8 mouse cellular contexts compared by ENCODE assay signal in genomic region chr13:60686967-60687366, GRCm38 (mm10).
DNase-seq lines count a peak whose midpoint lies in the region; ATAC-seq lines count a peak whose summit lies in the region.

No protein-coding gene starts in this region.

- H3K27me3 ChIP-seq in forebrain, embryonic 10.5 days (ENCODE audit: poor library complexity, severe bottlenecking), result no peaks in the 10 kb centered on the region
- H3K27me3 ChIP-seq in forebrain, embryonic 12.5 days, result no peaks in the 10 kb centered on the region
- no peaks in the 10 kb centered on the region for H3K27me3 ChIP-seq in stomach, embryonic 14.5 days (ENCODE audit: control insufficient read depth, insufficient read depth, low read length)

- H3K4me1 ChIP-seq in forebrain, embryonic 10.5 days, result peaks cover 50% of the 10 kb centered on the region
- H3K4me1 ChIP-seq in forebrain, embryonic 12.5 days, result peaks cover 42% of the 10 kb centered on the region
- peaks cover 21% of the 10 kb centered on the region for H3K4me1 ChIP-seq in brown adipose tissue, adult 24 weeks (ENCODE audit: control insufficient read depth, insufficient read depth, insufficient read length, low read length)
- H3K4me1 ChIP-seq in stomach, embryonic 14.5 days (ENCODE audit: control insufficient read depth, insufficient read depth, low read length), result peaks cover 37% of the 10 kb centered on the region

- H3K36me3 ChIP-seq in forebrain, embryonic 10.5 days (replicated peaks), result peaks cover 6% of the 10 kb centered on the region
- H3K36me3 ChIP-seq in forebrain, embryonic 12.5 days (replicated peaks), result peaks cover 6% of the 10 kb centered on the region; the same call in 1 of the 2 replicates
- H3K36me3 ChIP-seq in stomach, embryonic 14.5 days (ENCODE audit: control insufficient read depth, insufficient read depth, low read length), result no peaks in the 10 kb centered on the region

- no peak overlapping the region for H3K4me3 ChIP-seq in forebrain, embryonic 10.5 days
- H3K4me3 ChIP-seq in forebrain, embryonic 12.5 days (replicated peaks), result no peak overlapping the region
- H3K4me3 ChIP-seq in brown adipose tissue, adult 24 weeks (ENCODE audit: insufficient read depth, low read depth, low read length), result no peak overlapping the region
- no peak overlapping the region for H3K4me3 ChIP-seq in stomach, embryonic 14.5 days (ENCODE audit: low read depth, low read length)

- WGBS in forebrain, embryonic 10.5 days, result 91% methylated on average over 12 of the region's 12 CpGs
- 83% methylated on average over 12 of the region's 12 CpGs for WGBS in forebrain, embryonic 12.5 days
- WGBS in stomach, embryonic 14.5 days, result 46% methylated on average over 12 of the region's 12 CpGs

- peaks cover 4% of the 10 kb centered on the region; the same call in 1 of the 2 replicates for H3K9me3 ChIP-seq in forebrain, embryonic 10.5 days
- 0 out of 2 replicates have a peak, but pooled peaks cover under 1% of the 10 kb centered on the region for H3K9me3 ChIP-seq in forebrain, embryonic 12.5 days
- no peaks in the 10 kb centered on the region for H3K9me3 ChIP-seq in stomach, embryonic 14.5 days (ENCODE audit: control insufficient read depth, low read depth, low read length)

- intact Hi-C loops in heart, postnatal 10 days (cut with DNase I), result no loop called here
- intact Hi-C loops in left cerebral cortex, postnatal 14 days (cut with DNase I), result loop anchor here (5.0 kb wide), 1 partner anchor 65 kb away; no protein-coding TSS in a partner anchor

- no peak for ATAC-seq in forebrain, embryonic 12.5 days (ENCODE audit: low FRiP score)
- ATAC-seq in stomach, embryonic 14.5 days (ENCODE audit: insufficient number of reproducible peaks, insufficient read depth, low FRiP score, low read depth), result 0 out of 2 replicates have a peak, but pooled peaks have one; percentile 8

- no peak overlapping the region for H3K4me2 ChIP-seq in forebrain, embryonic 12.5 days
- no peak overlapping the region for H3K4me2 ChIP-seq in stomach, embryonic 14.5 days (replicated peaks; ENCODE audit: low read depth, low read length)

- H3K9ac ChIP-seq in forebrain, embryonic 12.5 days, result no peak overlapping the region
- H3K9ac ChIP-seq in stomach, embryonic 14.5 days (replicated peaks; ENCODE audit: low read depth, low read length), result no peak overlapping the region

- DNase-seq in forebrain, embryonic 10.5 days (ENCODE audit: extremely low spot score, low spot score), result no peak
- DNase-seq in heart, postnatal 10 days, result peak; percentile 54 to 58
- DNase-seq in left cerebral cortex, postnatal 14 days (ENCODE audit: low spot score in 2 of 2), result peak; percentile 75 to 87
- DNase-seq in embryo, embryonic 10 days (ENCODE audit: low spot score), result no peak
- DNase-seq in ovary, postnatal 10 days (ENCODE audit: low spot score), result no peak

- 0 out of 2 replicates have a peak overlapping the region, but pooled peaks have one; percentile 8 for H3K27ac ChIP-seq in forebrain, embryonic 10.5 days
- H3K27ac ChIP-seq in forebrain, embryonic 12.5 days, result no peak overlapping the region
- peak overlapping the region; percentile 68; the same call in 1 of the 2 replicates for H3K27ac ChIP-seq in brown adipose tissue, adult 24 weeks (replicated peaks; ENCODE audit: low read depth, low read length)
- no peak overlapping the region for H3K27ac ChIP-seq in stomach, embryonic 14.5 days (ENCODE audit: low read length)

Comparison
In these comparisons a context has a peak if more than half of its experiments do, and no peak if none do; other contexts are left out.
1. H3K27ac ChIP-seq: peak in forebrain, embryonic 10.5 days (single experiment) and brown adipose tissue, adult 24 weeks (single experiment); none in forebrain, embryonic 12.5 days (single experiment) and stomach, embryonic 14.5 days (single experiment).
2. DNase-seq: peak in heart, postnatal 10 days (2 of 2) and left cerebral cortex, postnatal 14 days (2 of 2); none in forebrain, embryonic 10.5 days (single experiment), embryo, embryonic 10 days (single experiment) and ovary, postnatal 10 days (single experiment).